Mouse (Mus musculus) stomach, adult 2 months (tissue): ENCODE data around the gene Txndc15. TPM values are rescaled to one million over a fixed set of nuclear protein-coding genes. Genes with fewer than 3 reads are reported as not detected.

Source experiments
- polyA plus RNA-seq: library from polyadenylated mRNA; depleted of rRNA; stranded (reverse); fragments of >200 nt; gene quantifications from 2 replicates; pipeline ENCODE4 v1.2.3, GENCODE M21; 2012; rRNA removed

Txndc15 gene
- polyA plus RNA-seq, result 13.7 and 20.4 TPM in 2 replicates

GRCm38 (mm10) chr13:55714501-55715166, at the start of gene Txndc15:
TSS of gene Txndc15 (plus strand) at chr13:55714650.

GRCm38 (mm10) chr13:55692535-55693242, 21.8 kb upstream of the Txndc15 start, which contains the start of gene B230219D22Rik:
TSS of gene B230219D22Rik (plus strand) at chr13:55693124.

DNA sequence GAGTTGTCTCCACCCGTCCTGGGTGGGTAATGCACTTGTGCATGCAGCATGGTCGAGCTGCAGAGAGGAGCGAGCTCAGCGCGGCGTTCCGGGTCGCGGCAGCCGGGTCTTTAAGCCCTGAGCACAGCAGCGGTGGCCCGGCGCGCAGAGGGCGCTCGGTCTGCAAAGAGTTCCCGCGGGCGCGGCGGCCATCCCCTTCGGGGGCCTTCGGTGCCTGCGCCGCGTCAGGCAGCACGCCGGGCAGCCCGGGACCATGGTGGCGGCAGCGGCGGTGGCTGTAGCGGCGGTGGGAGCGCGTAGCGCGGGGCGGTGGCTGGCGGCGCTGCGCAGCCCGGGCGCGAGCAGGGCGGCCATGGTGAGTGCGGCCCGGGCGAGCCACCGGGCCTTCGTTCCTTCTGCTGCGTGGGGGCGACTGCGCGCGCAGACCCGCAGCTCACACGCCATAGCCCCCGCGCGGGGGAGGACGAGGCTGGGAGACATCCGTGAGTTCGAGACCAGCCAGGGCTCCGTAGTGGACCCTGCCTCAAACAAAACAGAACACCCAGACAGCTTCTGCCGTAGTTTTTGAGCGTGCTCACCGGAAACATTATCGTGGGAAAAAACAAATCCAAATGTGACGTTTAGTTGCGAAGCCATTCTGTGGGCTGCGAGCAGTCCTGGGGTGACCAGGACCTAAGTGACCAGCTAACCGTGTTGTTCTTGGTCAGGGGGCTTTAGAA, 12.8 kb downstream of the Txndc15 start, which contains the start of gene Pcbd2:
Pcbd2 (plus strand) TSS at position 249 of the 719 bp plus-strand sequence.

Other genes starting within 250 kb of the Txndc15 start
- 25.3 and 45.7 TPM in 2 replicates for gene Dbn1, start 226.5 kb upstream of the Txndc15 start, polyA plus RNA-seq
- gene Pdlim7, start 201.0 kb upstream of the Txndc15 start, polyA plus RNA-seq, result 151 and 166 TPM in 2 replicates
- 4.9 and 8.1 TPM in 2 replicates for gene Dok3, start 185.4 kb upstream of the Txndc15 start, polyA plus RNA-seq
- 17.7 and 18.4 TPM in 2 replicates for gene Ddx41, start 178.0 kb upstream of the Txndc15 start, polyA plus RNA-seq
- gene Fam193b, start 143.5 kb upstream of the Txndc15 start, polyA plus RNA-seq, result 42.6 and 47.6 TPM in 2 replicates
- 35.1 and 36.6 TPM in 2 replicates for gene Tmed9, start 140.9 kb upstream of the Txndc15 start, polyA plus RNA-seq
- 8.4 and 8.8 TPM in 2 replicates for gene B4galt7, start 114.8 kb upstream of the Txndc15 start, polyA plus RNA-seq
- gene Caml, start 91.6 kb upstream of the Txndc15 start, polyA plus RNA-seq, result 3.0 and 5.5 TPM in 2 replicates
- 2.4 and 3.5 TPM in 2 replicates for gene Ddx46, start 79.6 kb upstream of the Txndc15 start, polyA plus RNA-seq
- 3.6 and 5.1 TPM in 2 replicates for gene B230219D22Rik, start 21.5 kb upstream of the Txndc15 start, polyA plus RNA-seq
- 10.5 and 14.5 TPM in 2 replicates for gene Pcbd2, start 12.7 kb downstream of the Txndc15 start, polyA plus RNA-seq
- gene Catsper3, start 69.9 kb downstream of the Txndc15 start, polyA plus RNA-seq, result not detected in 2 replicates
- 126 and 285 TPM in 2 replicates for gene Pitx1, start 121.5 kb downstream of the Txndc15 start, polyA plus RNA-seq